Mouse (Mus musculus) thymus, adult 2 months (tissue): ENCODE measurements around the gene 4930544D05Rik. TPM values are rescaled to one million over a fixed set of nuclear protein-coding genes. Genes with fewer than 3 reads are reported as not detected.

Experiments used
- DNase-seq: peaks from one replicate; pipeline ENCODE4 v3.0.0; 2021
- H3K27ac ChIP-seq: fragments of 200-500 bp; 2 replicates; pipeline ENCODE4 v1.5.1; 2012; ENCODE audit warnings: low read length, control low read depth; ENCODE audit not compliant: control insufficient read depth, insufficient read depth
- H3K27me3 ChIP-seq: fragments of 200-500 bp; 2 replicates; pipeline ENCODE4 v1.6.1; 2012; ENCODE audit warnings: mild to moderate bottlenecking, low read length, moderate library complexity, mixed read lengths; ENCODE audit not compliant: control insufficient read depth, insufficient read depth
- H3K36me3 ChIP-seq: fragments of 200-500 bp; 2 replicates; pipeline ENCODE4 v1.6.1; 2012; ENCODE audit warnings: mild to moderate bottlenecking, low read length, moderate library complexity; ENCODE audit not compliant: control insufficient read depth, insufficient read depth
- H3K4me1 ChIP-seq: fragments of 200-500 bp; replicated peaks from 2 replicates; pipeline ENCODE4 v1.6.1; 2012; ENCODE audit warnings: low read length; ENCODE audit not compliant: control insufficient read depth, insufficient read depth
- H3K4me3 ChIP-seq: fragments of 200-500 bp; 2 replicates; pipeline ENCODE4 v1.5.1; 2012; ENCODE audit warnings: mild to moderate bottlenecking, low read length, control low read depth, moderate library complexity; ENCODE audit not compliant: control insufficient read depth, insufficient read depth
- CTCF ChIP-seq: fragments of 200-500 bp; IDR thresholded peaks from 2 replicates; pipeline ENCODE4 v1.5.1; 2012; ENCODE audit warnings: mild to moderate bottlenecking, control low read depth, low read length, moderate library complexity, borderline replicate concordance; ENCODE audit not compliant: control insufficient read depth, poor library complexity, insufficient read depth; ENCODE audit errors: extremely low read depth
- POLR2A ChIP-seq: fragments of 200-500 bp; IDR thresholded peaks from 2 replicates; pipeline ENCODE4 v1.6.1; 2012; ENCODE audit warnings: mild to moderate bottlenecking, low read length, control low read depth, moderate library complexity; ENCODE audit not compliant: control insufficient read depth, poor library complexity, insufficient read depth; ENCODE audit errors: extremely low read depth
- WGBS: fragments of 180-500 bp; shearing (Covaris S2); methylation state at CpG from one replicate; pipeline ENCODE4 v1.1.7; 2018; 5-methylcytosine and 5-hydroxymethylcytosine counted together
- polyA plus RNA-seq: library from polyadenylated mRNA; depleted of rRNA; stranded (reverse); fragments of >200 nt; gene quantifications from 2 replicates; pipeline ENCODE4 v1.2.3, GENCODE M21; 2012; rRNA removed

Gene 4930544D05Rik
- polyA plus RNA-seq, 1 experiment = 0.15 TPM

DNA sequence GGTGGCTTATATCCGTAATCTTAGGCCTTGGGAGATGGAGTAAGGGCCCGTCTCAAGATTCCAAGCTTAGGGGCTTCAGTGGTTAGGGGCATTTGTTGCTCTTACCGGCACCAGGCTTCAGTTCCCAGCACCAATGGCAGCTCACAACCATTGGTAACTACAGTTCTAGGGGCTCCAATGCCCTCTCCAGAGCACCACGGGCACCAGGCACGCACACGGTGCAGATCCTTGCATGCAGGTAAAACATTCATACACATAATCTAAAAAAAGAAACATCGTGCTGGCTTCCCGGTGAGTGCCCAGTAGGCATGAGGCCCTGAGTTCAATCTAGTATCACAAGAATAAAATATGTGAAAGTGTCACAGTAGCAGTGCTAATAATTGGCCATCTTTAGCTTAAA, 47.5 kb downstream of the 4930544D05Rik start:
- Histone ChIP-seq H3K27me3 (no peaks in the 10 kb centered on the region), H3K4me1 (peaks cover 16% of the 10 kb centered on the region), H3K27ac (no peak overlapping the region), H3K4me3 (no peak overlapping the region), H3K36me3 (peaks cover 34% of the 10 kb centered on the region)
- TF ChIP-seq CTCF (no peak), POLR2A (no peak)
- no peak for DNase-seq
- WGBS = 94% methylated on average over 8 of the region's 8 CpGs

DNA sequence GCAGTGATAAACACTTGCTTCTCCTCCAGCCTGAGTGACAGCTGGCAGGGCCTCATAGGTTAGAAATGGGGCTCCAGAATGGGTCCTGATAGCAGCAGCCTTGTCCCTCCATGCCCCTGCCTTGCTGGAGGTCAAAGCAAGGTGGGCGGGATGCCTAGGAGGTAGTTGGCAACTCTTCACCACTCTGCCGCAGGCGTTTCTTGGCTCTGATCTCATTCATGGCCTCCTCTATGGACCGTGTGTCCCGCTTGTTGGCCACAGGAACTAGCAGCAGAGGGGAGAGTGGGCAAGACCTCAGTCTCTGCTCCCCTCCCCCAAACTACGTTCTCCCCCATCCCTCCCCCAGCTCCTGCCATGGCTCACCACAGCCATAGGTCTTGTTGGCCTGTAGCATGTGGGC, 48.3 kb downstream of the 4930544D05Rik start:
- WGBS = 97% methylated on average over 6 of the region's 6 CpGs
- Histone ChIP-seq H3K36me3 (peaks cover 34% of the 10 kb centered on the region), H3K27ac (no peak overlapping the region), H3K4me1 (peaks cover 11% of the 10 kb centered on the region), H3K27me3 (no peaks in the 10 kb centered on the region), H3K4me3 (no peak overlapping the region)
- TF ChIP-seq CTCF (no peak), POLR2A (no peak)
- DNase-seq = no peak

DNA sequence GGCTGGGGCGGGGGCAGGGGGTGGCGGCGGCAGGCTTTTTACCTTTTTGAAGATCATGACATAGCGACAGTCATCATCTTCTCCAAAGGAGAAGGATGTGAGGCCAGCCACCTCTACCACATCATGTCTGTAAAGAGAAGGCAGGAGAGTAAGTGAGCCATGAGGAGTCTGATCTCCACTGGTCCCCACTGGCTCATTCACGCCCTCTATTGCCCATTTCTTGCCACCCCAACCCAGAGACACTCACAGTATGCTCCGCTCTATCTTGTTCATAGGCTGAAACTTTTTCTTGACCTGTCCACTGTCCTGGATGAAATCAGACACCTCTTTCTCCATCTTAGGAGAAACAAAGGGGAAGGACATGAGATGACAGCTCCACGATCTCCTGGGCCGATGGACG, 49.1 kb downstream of the 4930544D05Rik start:
- H3K36me3 ChIP-seq = peaks cover 34% of the 10 kb centered on the region
- TF ChIP-seq POLR2A = no peak
- no peak for TF ChIP-seq CTCF

More for the DNA sequence above, 49.1 kb downstream of the 4930544D05Rik start:
- no peak overlapping the region for H3K4me3 ChIP-seq
- no peak for DNase-seq
- no peak overlapping the region for H3K27ac ChIP-seq
- peaks cover 10% of the 10 kb centered on the region for H3K4me1 ChIP-seq
- no peaks in the 10 kb centered on the region for H3K27me3 ChIP-seq
- WGBS = 96% methylated on average over 9 of the region's 9 CpGs

Other genes starting within 250 kb of the 4930544D05Rik start
- 33.0 and 40.4 TPM in 2 replicates for gene Pelp1, start 205.8 kb upstream of the 4930544D05Rik start, polyA plus RNA-seq
- 213 and 220 TPM in 2 replicates for gene Arrb2, start 183.2 kb upstream of the 4930544D05Rik start, polyA plus RNA-seq
- gene Med11, start 163.9 kb upstream of the 4930544D05Rik start, polyA plus RNA-seq = 29.1 and 34.8 TPM in 2 replicates
- 27.0 and 31.2 TPM in 2 replicates for gene Zmynd15, start 156.4 kb upstream of the 4930544D05Rik start, polyA plus RNA-seq
- gene Cxcl16, start 155.9 kb upstream of the 4930544D05Rik start, polyA plus RNA-seq = 57.7 and 92.8 TPM in 2 replicates
- 7.0 and 8.0 TPM in 2 replicates for gene Tm4sf5, start 110.6 kb upstream of the 4930544D05Rik start, polyA plus RNA-seq
- 5.3 and 7.2 TPM in 2 replicates for gene Vmo1, start 101.2 kb upstream of the 4930544D05Rik start, polyA plus RNA-seq
- gene Gltpd2, start 96.7 kb upstream of the 4930544D05Rik start, polyA plus RNA-seq = 0.22 and 0.50 TPM in 2 replicates
- gene Psmb6, start 90.5 kb upstream of the 4930544D05Rik start, polyA plus RNA-seq = 387 and 460 TPM in 2 replicates
- gene Gm40193, start 82.9 kb upstream of the 4930544D05Rik start, polyA plus RNA-seq = not detected in 2 replicates
- gene Pld2, start 75.8 kb upstream of the 4930544D05Rik start, polyA plus RNA-seq = 12.8 and 16.1 TPM in 2 replicates
- gene Mink1, start 53.0 kb upstream of the 4930544D05Rik start, polyA plus RNA-seq = 151 and 172 TPM in 2 replicates
- 0.53 and 1.1 TPM in 2 replicates for gene Chrne, start 3.4 kb downstream of the 4930544D05Rik start, polyA plus RNA-seq
- gene Gp1ba, start 23.3 kb downstream of the 4930544D05Rik start, polyA plus RNA-seq = 0.04 TPM in 2 replicates
- gene Rnf167, start 31.4 kb downstream of the 4930544D05Rik start, polyA plus RNA-seq = 285 and 346 TPM in 2 replicates
- 132 and 162 TPM in 2 replicates for gene Slc25a11, start 31.6 kb downstream of the 4930544D05Rik start, polyA plus RNA-seq
- 3,213 and 4,498 TPM in 2 replicates for gene Pfn1, start 38.8 kb downstream of the 4930544D05Rik start, polyA plus RNA-seq
- 25.3 and 75.8 TPM in 2 replicates for gene Eno3, start 41.4 kb downstream of the 4930544D05Rik start, polyA plus RNA-seq
- gene Spag7, start 53.6 kb downstream of the 4930544D05Rik start, polyA plus RNA-seq = 27.5 and 32.2 TPM in 2 replicates
- gene Camta2, start 72.3 kb downstream of the 4930544D05Rik start, polyA plus RNA-seq = 38.4 and 42.7 TPM in 2 replicates
- gene Inca1, start 84.3 kb downstream of the 4930544D05Rik start, polyA plus RNA-seq = 1.1 and 1.9 TPM in 2 replicates
- gene Kif1c, start 84.7 kb downstream of the 4930544D05Rik start, polyA plus RNA-seq = 25.5 and 32.1 TPM in 2 replicates
- gene Zfp3, start 148.4 kb downstream of the 4930544D05Rik start, polyA plus RNA-seq = 3.9 and 4.6 TPM in 2 replicates
- gene Scimp, start 196.7 kb downstream of the 4930544D05Rik start, polyA plus RNA-seq = 2.4 and 3.1 TPM in 2 replicates
- gene Rabep1, start 228.9 kb downstream of the 4930544D05Rik start, polyA plus RNA-seq = 3.5 and 3.7 TPM in 2 replicates